Mouse (Mus musculus) WW6 (cell line): ENCODE measurements at regions not wholly inside any gene's neighbourhood (a gene's known extent, or its start where the extent isn't known, plus 50 kb on each side); places are given as distances from the start of the nearest gene placed in this dataset.

Experiments used
- DNase-seq: peaks from one replicate; pipeline ENCODE4 v3.0.0-alpha.2; 2013; ENCODE audit warnings: low read depth, low spot score

- no peak for DNase-seq
Observed at GRCm38 (mm10) chr12:35246226-35247014, 199.4 kb downstream of the Snx13 start.

DNA sequence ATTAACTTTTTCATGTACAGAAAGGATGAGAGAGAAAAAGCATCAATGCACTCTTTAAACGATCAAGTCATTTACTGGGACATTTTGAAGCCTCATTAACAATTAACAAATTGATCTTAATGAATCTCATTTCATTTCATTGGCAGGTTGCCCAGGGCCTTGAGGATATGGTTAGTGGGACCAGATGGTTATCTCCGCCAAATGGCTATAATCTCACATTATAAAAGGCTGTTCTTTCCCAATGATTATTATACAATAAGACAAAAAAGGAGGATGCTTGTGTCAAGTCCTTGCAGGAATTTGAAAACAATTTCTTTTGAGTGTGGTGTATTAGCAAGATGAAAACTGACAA is 185.3 kb downstream of the Snx13 start:
- no peak for DNase-seq

GRCm38 (mm10) chr12:35231414-35232321 is 184.7 kb downstream of the Snx13 start:
- no peak for DNase-seq

DNA sequence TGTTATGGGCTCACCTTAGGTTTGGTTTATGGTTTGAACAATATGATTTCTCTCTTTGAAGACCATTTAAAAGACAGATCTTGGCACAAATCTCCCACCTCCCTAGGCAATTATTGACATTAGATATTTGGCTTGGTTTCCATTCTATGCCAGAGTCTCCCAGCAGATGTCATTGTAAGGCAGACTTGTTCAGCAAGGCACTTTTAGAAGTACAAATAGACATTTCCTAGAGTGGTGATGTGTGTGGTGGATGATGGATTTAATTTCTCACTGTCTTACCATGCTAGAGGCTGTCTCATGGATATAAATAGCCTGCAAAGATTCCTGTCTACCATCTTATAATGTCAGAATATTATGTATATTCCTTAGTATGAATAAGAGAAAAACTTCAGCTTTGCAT is 173.4 kb downstream of the Snx13 start:
- no peak for DNase-seq

- DNase-seq: no peak
Observed at GRCm38 (mm10) chr12:35220002-35220401, 173.0 kb downstream of the Snx13 start.

GRCm38 (mm10) chr12:35216725-35217124 is 169.7 kb downstream of the Snx13 start:
- DNase-seq: no peak

DNA sequence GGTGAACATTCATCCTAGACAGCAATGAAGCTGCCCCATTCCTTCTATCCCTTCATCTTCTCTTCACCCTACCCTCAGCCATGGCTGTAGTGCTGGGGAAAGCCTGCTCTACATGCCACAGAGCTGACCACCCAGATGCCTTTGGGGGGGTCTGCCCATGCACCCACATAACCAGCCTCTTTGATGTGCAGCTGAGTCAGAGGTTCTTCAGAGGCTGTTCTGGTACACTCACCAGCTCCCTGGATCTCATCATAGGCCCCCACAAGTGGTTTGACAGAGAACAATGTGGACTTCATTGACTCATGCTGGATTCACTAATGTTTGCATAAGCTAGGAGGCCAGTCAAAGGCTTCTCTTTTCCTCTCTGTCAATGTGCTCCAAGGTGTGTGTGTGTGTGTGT is 162.4 kb downstream of the Snx13 start:
- DNase-seq: no peak

DNA sequence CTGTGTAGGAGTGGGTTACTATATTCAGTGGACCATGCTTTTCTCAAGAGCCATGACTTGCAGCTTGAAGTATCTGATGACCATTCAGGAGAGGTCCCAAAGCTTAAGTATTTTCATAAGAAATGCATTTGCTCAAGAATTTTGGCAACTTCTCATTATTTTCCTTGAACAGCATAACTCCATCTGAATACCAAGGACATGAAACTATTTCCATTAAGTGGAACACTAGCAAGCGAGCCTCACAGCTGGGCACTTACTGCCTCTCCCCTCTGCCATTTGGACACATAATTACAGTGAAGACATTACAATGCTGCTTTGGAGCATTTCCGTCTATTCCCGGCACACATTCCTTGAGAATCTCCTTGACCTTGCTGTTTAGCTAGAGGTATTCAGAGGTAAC is 160.6 kb downstream of the Snx13 start:
- no peak for DNase-seq

- no peak for DNase-seq
Observed at GRCm38 (mm10) chr12:35203398-35203797, 156.4 kb downstream of the Snx13 start.

- no peak for DNase-seq
Observed at GRCm38 (mm10) chr12:35200110-35200509, 153.1 kb downstream of the Snx13 start.
